Mouse (Mus musculus): ENCODE measurements around the gene Aldh3b3. TPM values are rescaled to one million over a fixed set of nuclear protein-coding genes. Genes with fewer than 3 reads are reported as not detected.

Aldh3b3 gene
- polyA plus RNA-seq, 1 experiment = 1.2 TPM

DNA sequence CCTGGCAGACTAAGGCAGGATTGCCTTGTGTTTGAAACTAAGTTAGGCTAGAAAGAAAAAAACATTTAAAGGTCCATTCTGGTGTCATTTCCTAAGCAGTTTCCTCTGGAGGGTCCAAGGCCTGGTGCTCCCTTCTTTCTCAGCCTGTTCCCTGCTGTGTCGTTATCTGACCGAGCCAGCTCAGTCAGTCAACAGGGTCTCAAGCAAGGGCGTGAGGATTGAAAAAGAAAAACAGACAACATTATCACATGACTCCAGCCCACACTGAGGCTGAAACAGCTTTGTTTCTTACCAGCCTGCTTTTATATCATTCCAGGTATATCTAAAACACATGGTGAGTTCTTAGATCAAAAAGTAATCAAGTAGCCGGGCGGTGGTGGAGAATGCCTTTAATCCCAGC lies 57.2 kb downstream of the Aldh3b3 start:
- H3K4me3 ChIP-seq = no peak overlapping the region
- no peaks in the 10 kb centered on the region for H3K36me3 ChIP-seq (ENCODE audit: control insufficient read depth, insufficient read depth)
- peaks cover 12% of the 10 kb centered on the region for H3K79me2 ChIP-seq (ENCODE audit: control insufficient read depth, insufficient read depth)
- TF ChIP-seq MYOD1 (IDR thresholded peaks at IDR 0.05; ENCODE audit: control insufficient read depth in 1 of 3, insufficient read length in 2 of 3, low read depth in 2 of 3) = no peak
- TF ChIP-seq MYOG (IDR thresholded peaks at IDR 0.05; ENCODE audit: control insufficient read depth in 1 of 3, insufficient read depth in 1 of 3, insufficient read length in 2 of 3, low read depth in 2 of 3) = no peak
- no peak for TF ChIP-seq POLR2AphosphoS2 (IDR thresholded peaks at IDR 0.05; ENCODE audit: insufficient read length, low read depth)
- no peak for TF ChIP-seq CEBPB (IDR thresholded peaks at IDR 0.05; ENCODE audit: insufficient read depth, poor library complexity, severe bottlenecking)
- TF ChIP-seq TCF3 (IDR thresholded peaks at IDR 0.05; ENCODE audit: insufficient read length, low read depth) = no peak
- no peak for TF ChIP-seq SRF (IDR thresholded peaks at IDR 0.05; ENCODE audit: control insufficient read depth, insufficient read length, low read depth)
- TF ChIP-seq USF1 (IDR thresholded peaks at IDR 0.05; ENCODE audit: low read depth) = no peak
- no peak for TF ChIP-seq E2F4 (IDR thresholded peaks at IDR 0.05; ENCODE audit: insufficient read depth)
- TF ChIP-seq MAX (IDR thresholded peaks at IDR 0.05; ENCODE audit: low read depth) = no peak
- no peak for TF ChIP-seq TCF12 (IDR thresholded peaks at IDR 0.05; ENCODE audit: insufficient read depth, poor library complexity, severe bottlenecking)
- TF ChIP-seq REST (IDR thresholded peaks at IDR 0.05; ENCODE audit: insufficient read depth, insufficient read length) = no peak
- H3ac ChIP-seq (ENCODE audit: control insufficient read depth, insufficient read length) = no peak overlapping the region
- H3K27me3 ChIP-seq (ENCODE audit: control insufficient read depth, insufficient read depth, insufficient read length) = no peaks in the 10 kb centered on the region
- H3K4me2 ChIP-seq (ENCODE audit: low read depth) = no peak overlapping the region

DNA sequence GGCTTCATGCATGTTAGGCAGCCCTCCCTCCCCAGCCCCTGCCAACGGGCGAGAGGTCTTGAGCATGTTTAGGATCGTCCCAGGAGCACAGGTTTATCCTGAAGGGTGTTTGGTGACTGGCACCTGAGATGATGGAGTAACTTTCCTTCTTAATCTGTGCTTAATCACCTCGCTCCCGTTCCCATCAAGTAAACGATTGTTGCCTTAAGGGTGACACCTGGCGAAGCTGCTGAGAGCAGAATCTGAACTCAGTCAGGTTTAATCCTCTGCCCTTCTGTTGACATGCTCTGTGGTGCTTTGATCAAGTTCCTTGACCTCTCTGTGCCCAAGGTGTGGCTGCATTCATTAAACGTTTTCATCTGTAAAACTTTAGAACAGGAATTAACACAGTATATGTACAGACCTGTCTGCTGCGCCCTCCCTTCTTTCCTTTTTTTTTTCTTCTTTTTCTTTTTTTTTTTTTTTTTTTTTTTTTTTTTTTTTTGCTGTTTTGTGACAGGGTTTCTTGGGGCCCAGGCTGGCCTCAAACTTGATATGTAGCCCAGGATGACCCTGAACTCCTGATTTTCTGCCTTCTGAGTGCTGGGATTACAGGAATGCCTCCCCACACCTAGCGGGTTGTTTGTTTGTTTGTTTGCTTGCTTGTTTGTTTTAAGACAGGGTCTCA lies 59.6 kb downstream of the Aldh3b3 start:
- Histone ChIP-seq H3K79me2 (ENCODE audit: control insufficient read depth, insufficient read depth) (no peaks in the 10 kb centered on the region), H3K4me3 (no peak overlapping the region), H3ac (ENCODE audit: control insufficient read depth, insufficient read length) (no peak overlapping the region), H3K27me3 (ENCODE audit: control insufficient read depth, insufficient read depth, insufficient read length) (no peaks in the 10 kb centered on the region), H3K4me2 (ENCODE audit: low read depth) (no peak overlapping the region), H3K36me3 (ENCODE audit: control insufficient read depth, insufficient read depth) (no peaks in the 10 kb centered on the region)
- no peak for TF ChIP-seq E2F4 (IDR thresholded peaks at IDR 0.05; ENCODE audit: insufficient read depth)
- TF ChIP-seq POLR2AphosphoS2 (IDR thresholded peaks at IDR 0.05; ENCODE audit: insufficient read length, low read depth) = no peak
- TF ChIP-seq MYOD1 (IDR thresholded peaks at IDR 0.05; ENCODE audit: control insufficient read depth in 1 of 3, insufficient read length in 2 of 3, low read depth in 2 of 3) = no peak
- no peak for TF ChIP-seq POLR2A (IDR thresholded peaks at IDR 0.05; ENCODE audit: insufficient read length, low read depth)
- TF ChIP-seq TCF3 (IDR thresholded peaks at IDR 0.05; ENCODE audit: insufficient read length, low read depth) = no peak
- TF ChIP-seq SRF (IDR thresholded peaks at IDR 0.05; ENCODE audit: control insufficient read depth, insufficient read length, low read depth) = no peak
- no peak for TF ChIP-seq TCF12 (IDR thresholded peaks at IDR 0.05; ENCODE audit: insufficient read depth, poor library complexity, severe bottlenecking)
- no peak for TF ChIP-seq CEBPB (IDR thresholded peaks at IDR 0.05; ENCODE audit: insufficient read depth, poor library complexity, severe bottlenecking)
- no peak for TF ChIP-seq MAX (IDR thresholded peaks at IDR 0.05; ENCODE audit: low read depth)
- no peak for TF ChIP-seq REST (IDR thresholded peaks at IDR 0.05; ENCODE audit: insufficient read depth, insufficient read length)
- TF ChIP-seq USF1 (IDR thresholded peaks at IDR 0.05; ENCODE audit: low read depth) = no peak
- TF ChIP-seq MYOG (IDR thresholded peaks at IDR 0.05; ENCODE audit: control insufficient read depth in 1 of 3, insufficient read depth in 1 of 3, insufficient read length in 2 of 3, low read depth in 2 of 3) = no peak

DNA sequence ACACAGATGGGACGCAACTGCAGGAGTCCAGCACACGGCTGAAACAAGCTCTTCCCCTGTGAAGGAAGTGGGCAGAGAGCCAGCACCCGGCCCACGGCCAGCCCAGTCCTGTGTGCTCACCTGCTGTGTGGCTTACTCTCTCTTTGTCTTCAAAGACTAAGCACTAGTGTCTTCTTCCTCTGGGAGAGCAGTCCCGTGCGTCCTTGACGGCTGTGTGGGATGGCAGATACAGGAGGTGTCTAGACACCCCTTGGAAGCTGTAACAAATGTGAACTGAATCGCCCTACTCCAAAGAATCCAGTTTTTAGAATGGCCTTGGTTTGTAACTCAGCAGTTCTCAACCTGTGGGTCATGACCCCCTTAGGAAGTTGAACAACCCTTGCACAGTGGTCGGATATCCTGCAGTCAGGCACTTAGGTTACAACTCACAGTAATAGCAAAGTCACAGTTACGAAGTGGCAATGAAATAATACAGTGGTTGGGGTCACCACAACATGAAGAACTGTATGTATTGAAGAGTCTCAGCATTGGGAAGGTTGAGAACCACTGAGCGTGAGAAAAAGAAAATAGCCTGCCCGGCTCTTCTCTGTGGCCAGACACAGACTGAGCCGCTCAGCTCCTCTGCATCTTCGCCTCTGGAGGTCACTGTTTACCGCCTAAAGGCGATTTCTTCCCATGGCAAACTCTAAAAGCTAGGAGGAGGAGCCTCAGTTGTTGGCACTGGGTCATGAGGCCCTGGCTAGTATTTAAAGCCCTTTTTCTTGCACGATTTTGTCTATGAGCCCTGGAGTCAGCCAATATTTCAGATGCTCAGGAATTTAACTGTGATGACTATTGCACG lies 60.5 kb downstream of the Aldh3b3 start:
- H3K79me2 ChIP-seq (ENCODE audit: control insufficient read depth, insufficient read depth) = no peaks in the 10 kb centered on the region
- no peaks in the 10 kb centered on the region for H3K36me3 ChIP-seq (ENCODE audit: control insufficient read depth, insufficient read depth)
- H3K4me2 ChIP-seq (ENCODE audit: low read depth) = peak overlapping the region; percentile 64
- no peak overlapping the region for H3K4me3 ChIP-seq
- TF ChIP-seq SRF (IDR thresholded peaks at IDR 0.05; ENCODE audit: control insufficient read depth, insufficient read length, low read depth) (no peak), MAX (IDR thresholded peaks at IDR 0.05; ENCODE audit: low read depth) (no peak), POLR2A (IDR thresholded peaks at IDR 0.05; ENCODE audit: insufficient read length, low read depth) (no peak), CEBPB (IDR thresholded peaks at IDR 0.05; ENCODE audit: insufficient read depth, poor library complexity, severe bottlenecking) (no peak), TCF12 (IDR thresholded peaks at IDR 0.05; ENCODE audit: insufficient read depth, poor library complexity, severe bottlenecking) (no peak), MYOD1 (IDR thresholded peaks at IDR 0.05; ENCODE audit: control insufficient read depth in 1 of 3, insufficient read length in 2 of 3, low read depth in 2 of 3) (no peak), E2F4 (IDR thresholded peaks at IDR 0.05; ENCODE audit: insufficient read depth) (no peak), TCF3 (IDR thresholded peaks at IDR 0.05; ENCODE audit: insufficient read length, low read depth) (no peak), USF1 (IDR thresholded peaks at IDR 0.05; ENCODE audit: low read depth) (no peak), MYOG (IDR thresholded peaks at IDR 0.05; ENCODE audit: control insufficient read depth in 1 of 3, insufficient read depth in 1 of 3, insufficient read length in 2 of 3, low read depth in 2 of 3) (no peak), POLR2AphosphoS2 (IDR thresholded peaks at IDR 0.05; ENCODE audit: insufficient read length, low read depth) (no peak), REST (IDR thresholded peaks at IDR 0.05; ENCODE audit: insufficient read depth, insufficient read length) (no peak)
- no peaks in the 10 kb centered on the region for H3K27me3 ChIP-seq (ENCODE audit: control insufficient read depth, insufficient read depth, insufficient read length)
- no peak overlapping the region for H3ac ChIP-seq (ENCODE audit: control insufficient read depth, insufficient read length)

Other genes with a start within 250 kb of the Aldh3b3 start
- gene Kmt5b, start 191.2 kb upstream of the Aldh3b3 start, polyA plus RNA-seq (2012; fragmentation: generic; extraction: Trizol) = 8.0 TPM
- gene Chka, start 106.9 kb upstream of the Aldh3b3 start, polyA plus RNA-seq (2012; fragmentation: generic; extraction: Trizol) = 35.5 TPM
- gene Tcirg1, start 51.5 kb upstream of the Aldh3b3 start, polyA plus RNA-seq (2012; fragmentation: generic; extraction: Trizol) = 50.9 TPM
- gene Ndufs8, start 45.9 kb upstream of the Aldh3b3 start, polyA plus RNA-seq (2012; fragmentation: generic; extraction: Trizol) = 482 TPM
- gene Aldh3b1, start 28.8 kb upstream of the Aldh3b3 start, polyA plus RNA-seq (2012; fragmentation: generic; extraction: Trizol) = 51.8 TPM
- gene Unc93b1, start 23.5 kb upstream of the Aldh3b3 start, polyA plus RNA-seq (2012; fragmentation: generic; extraction: Trizol) = 4.0 TPM
- 0.11 TPM for gene Aldh3b2, start 13.7 kb downstream of the Aldh3b3 start, polyA plus RNA-seq (2012; fragmentation: generic; extraction: Trizol)
- 6.3 TPM for gene Acy3, start 27.9 kb downstream of the Aldh3b3 start, polyA plus RNA-seq (2012; fragmentation: generic; extraction: Trizol)
- gene Tbx10, start 34.1 kb downstream of the Aldh3b3 start, polyA plus RNA-seq (2012; fragmentation: generic; extraction: Trizol) = 0.04 TPM
- gene Nudt8, start 41.9 kb downstream of the Aldh3b3 start, polyA plus RNA-seq (2012; fragmentation: generic; extraction: Trizol) = 36.9 TPM
- 0.50 TPM for gene Gm49405, start 42.0 kb downstream of the Aldh3b3 start, polyA plus RNA-seq (2012; fragmentation: generic; extraction: Trizol)
- gene Doc2g, start 44.7 kb downstream of the Aldh3b3 start, polyA plus RNA-seq (2012; fragmentation: generic; extraction: Trizol) = 2.5 TPM
- gene Ndufv1, start 54.2 kb downstream of the Aldh3b3 start, polyA plus RNA-seq (2012; fragmentation: generic; extraction: Trizol) = 405 TPM
- 768 TPM for gene Gstp1, start 79.3 kb downstream of the Aldh3b3 start, polyA plus RNA-seq (2012; fragmentation: generic; extraction: Trizol)
- gene Gstp2, start 87.4 kb downstream of the Aldh3b3 start, polyA plus RNA-seq (2012; fragmentation: generic; extraction: Trizol) = 6.7 TPM
- gene Gstp3, start 100.9 kb downstream of the Aldh3b3 start, polyA plus RNA-seq (2012; fragmentation: generic; extraction: Trizol) = 0.25 TPM
- gene Cabp2, start 122.9 kb downstream of the Aldh3b3 start, polyA plus RNA-seq (2012; fragmentation: generic; extraction: Trizol) = not detected
- gene Cdk2ap2, start 138.5 kb downstream of the Aldh3b3 start, polyA plus RNA-seq (2012; fragmentation: generic; extraction: Trizol) = 148 TPM
- 42.3 TPM for gene Pitpnm1, start 141.4 kb downstream of the Aldh3b3 start, polyA plus RNA-seq (2012; fragmentation: generic; extraction: Trizol)
- gene Aip, start 167.2 kb downstream of the Aldh3b3 start, polyA plus RNA-seq (2012; fragmentation: generic; extraction: Trizol) = 250 TPM
- gene Gpr152, start 181.1 kb downstream of the Aldh3b3 start, polyA plus RNA-seq (2012; fragmentation: generic; extraction: Trizol) = not detected
- 0.10 TPM for gene Cabp4, start 185.4 kb downstream of the Aldh3b3 start, polyA plus RNA-seq (2012; fragmentation: generic; extraction: Trizol)
- 238 TPM for gene Coro1b, start 190.0 kb downstream of the Aldh3b3 start, polyA plus RNA-seq (2012; fragmentation: generic; extraction: Trizol)
- gene Ptprcap, start 195.0 kb downstream of the Aldh3b3 start, polyA plus RNA-seq (2012; fragmentation: generic; extraction: Trizol) = 4.9 TPM
- 42.0 TPM for gene Rps6kb2, start 204.7 kb downstream of the Aldh3b3 start, polyA plus RNA-seq (2012; fragmentation: generic; extraction: Trizol)
- gene Carns1, start 216.8 kb downstream of the Aldh3b3 start, polyA plus RNA-seq (2012; fragmentation: generic; extraction: Trizol) = 8.2 TPM
- 0.67 TPM for gene Tbc1d10c, start 232.6 kb downstream of the Aldh3b3 start, polyA plus RNA-seq (2012; fragmentation: generic; extraction: Trizol)
- 702 TPM for gene Ppp1ca, start 233.4 kb downstream of the Aldh3b3 start, polyA plus RNA-seq (2012; fragmentation: generic; extraction: Trizol)
- 16.7 TPM for gene Rad9a, start 243.0 kb downstream of the Aldh3b3 start, polyA plus RNA-seq (2012; fragmentation: generic; extraction: Trizol)

Measured in myocyte (in vitro differentiated cells).